Mouse (Mus musculus): ENCODE data around the gene Adgrg3.
A peak's percentile ranks its signal among the peaks of the same experiment; 100 is the strongest.

The Adgrg3 gene

DNA sequence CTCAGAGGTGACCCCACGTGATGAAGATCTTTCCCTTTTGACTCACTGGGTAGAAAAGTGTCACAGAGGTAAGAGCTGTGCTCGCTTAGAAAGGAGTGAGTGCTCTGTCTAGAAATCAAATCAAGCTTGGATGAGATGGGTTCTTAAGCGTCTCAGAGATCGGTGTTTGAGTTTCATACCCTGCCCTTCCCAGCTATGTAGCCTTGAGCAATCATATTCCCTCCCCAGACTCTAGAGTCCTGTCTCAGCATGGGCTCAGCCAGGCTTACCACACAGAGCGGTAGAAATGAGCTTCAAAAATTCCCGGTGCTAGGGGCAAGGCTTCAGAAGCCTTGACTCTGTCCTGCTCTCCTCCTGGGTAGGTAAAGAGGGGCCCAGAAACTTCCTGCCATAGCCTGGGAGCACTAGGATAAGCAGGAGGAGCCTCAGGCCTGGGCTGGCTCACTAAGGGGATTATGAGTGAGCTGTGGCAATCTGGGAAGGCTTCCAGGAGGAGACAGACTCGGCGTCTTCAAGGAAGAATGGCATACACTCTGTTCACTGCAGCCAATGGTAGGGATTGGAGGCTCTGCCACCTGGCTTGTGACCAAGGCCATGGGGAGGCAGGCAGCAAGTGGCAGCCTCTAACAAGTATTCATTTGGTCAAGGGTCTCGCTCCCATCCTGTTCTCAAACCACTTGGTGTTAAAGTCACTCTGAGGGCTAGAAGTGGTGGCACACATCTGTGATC is 24.3 kb upstream of the Adgrg3 start:
- DNase-seq (ENCODE audit: low read depth, low spot score): no peak

DNA sequence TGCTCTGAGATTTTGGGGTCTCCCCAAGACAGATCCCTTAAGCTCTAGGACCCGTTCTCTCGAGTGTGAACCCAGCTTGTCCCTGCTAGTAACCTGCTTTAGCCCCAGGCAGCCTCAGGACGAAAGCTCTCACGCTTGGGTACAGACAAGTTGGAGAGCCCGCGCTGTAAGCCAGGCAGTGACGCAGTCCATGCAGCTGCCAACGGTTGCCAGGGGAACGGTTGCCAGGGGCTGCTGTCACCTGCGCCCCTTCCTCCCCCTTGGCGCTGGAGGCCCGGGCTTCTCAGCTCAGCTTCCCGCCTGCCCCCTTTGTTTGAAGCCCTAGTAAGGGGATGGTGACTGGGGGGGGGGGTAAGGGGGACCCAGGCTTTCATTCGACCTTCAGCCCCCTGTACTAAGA is 23.5 kb upstream of the Adgrg3 start:
- DNase-seq (ENCODE audit: low read depth, low spot score): no peak

DNA sequence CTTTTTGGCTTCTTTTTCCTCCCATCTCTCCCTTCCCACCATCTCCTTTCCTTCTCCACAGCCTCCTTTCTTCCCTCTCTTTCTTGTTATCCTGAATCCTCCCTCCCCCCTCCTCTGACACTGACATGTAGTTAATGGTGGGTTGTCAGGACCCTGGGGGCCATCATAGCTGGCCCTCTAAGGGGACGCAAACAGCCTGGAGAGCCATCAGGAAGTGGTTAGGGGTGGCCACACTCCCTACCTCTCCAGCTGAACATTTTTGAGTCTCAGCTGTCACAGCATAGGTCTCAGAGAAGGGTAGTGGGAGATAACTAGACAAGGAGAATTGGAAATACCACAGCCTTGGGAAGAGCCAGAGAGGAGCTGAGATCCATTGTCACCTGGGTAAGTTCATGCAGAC is 23.0 kb upstream of the Adgrg3 start:
- no peak for DNase-seq (ENCODE audit: low read depth, low spot score)

DNA sequence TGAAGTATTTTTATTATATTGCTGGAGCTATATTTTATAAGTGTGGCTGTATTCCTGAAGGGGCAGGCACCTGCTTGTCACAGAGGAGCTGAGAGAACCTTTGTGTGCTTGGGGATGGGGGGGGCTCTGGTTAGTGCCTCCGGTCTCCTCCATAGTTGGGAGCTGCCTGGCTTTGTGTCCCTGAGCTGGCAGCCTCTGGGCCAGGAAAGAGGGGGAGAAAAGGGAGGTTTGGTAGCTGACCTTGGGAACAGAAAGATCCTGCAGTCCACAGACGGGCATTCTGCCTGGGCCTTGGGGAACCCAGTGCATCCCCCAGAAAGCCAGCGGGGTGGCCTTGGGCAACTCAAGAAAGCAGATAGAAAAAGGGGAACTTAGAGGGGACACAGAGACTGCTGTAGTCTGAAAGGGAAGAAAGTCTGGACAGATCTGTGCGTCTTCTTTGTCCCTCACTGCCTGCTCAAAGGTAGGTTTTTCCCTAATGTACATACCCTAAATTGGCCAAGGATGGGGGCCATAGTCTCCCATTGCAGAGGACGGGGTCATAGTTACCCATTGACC is 22.1 kb upstream of the Adgrg3 start:
- no peak for DNase-seq (ENCODE audit: low read depth, low spot score)

DNA sequence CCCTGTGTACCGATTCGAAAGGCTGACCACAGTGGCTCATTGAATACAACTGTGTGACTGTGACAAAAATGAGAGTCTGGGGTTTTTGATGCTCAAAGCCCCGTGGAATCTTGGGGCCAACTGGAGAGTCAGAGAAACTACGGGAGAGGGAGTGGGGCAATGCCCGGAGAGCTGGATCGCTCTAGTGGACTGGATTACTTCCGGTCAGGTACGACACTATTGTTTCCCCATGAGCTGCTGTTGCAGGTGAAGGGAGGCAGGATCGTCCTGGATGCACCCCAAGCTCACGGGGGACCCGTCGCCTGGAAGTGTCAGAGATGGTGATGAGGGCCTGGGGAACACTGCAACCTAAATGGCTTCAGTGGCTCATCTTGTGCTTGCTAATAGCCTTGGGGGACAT is 21.5 kb upstream of the Adgrg3 start:
- DNase-seq (ENCODE audit: low read depth, low spot score): no peak

DNA sequence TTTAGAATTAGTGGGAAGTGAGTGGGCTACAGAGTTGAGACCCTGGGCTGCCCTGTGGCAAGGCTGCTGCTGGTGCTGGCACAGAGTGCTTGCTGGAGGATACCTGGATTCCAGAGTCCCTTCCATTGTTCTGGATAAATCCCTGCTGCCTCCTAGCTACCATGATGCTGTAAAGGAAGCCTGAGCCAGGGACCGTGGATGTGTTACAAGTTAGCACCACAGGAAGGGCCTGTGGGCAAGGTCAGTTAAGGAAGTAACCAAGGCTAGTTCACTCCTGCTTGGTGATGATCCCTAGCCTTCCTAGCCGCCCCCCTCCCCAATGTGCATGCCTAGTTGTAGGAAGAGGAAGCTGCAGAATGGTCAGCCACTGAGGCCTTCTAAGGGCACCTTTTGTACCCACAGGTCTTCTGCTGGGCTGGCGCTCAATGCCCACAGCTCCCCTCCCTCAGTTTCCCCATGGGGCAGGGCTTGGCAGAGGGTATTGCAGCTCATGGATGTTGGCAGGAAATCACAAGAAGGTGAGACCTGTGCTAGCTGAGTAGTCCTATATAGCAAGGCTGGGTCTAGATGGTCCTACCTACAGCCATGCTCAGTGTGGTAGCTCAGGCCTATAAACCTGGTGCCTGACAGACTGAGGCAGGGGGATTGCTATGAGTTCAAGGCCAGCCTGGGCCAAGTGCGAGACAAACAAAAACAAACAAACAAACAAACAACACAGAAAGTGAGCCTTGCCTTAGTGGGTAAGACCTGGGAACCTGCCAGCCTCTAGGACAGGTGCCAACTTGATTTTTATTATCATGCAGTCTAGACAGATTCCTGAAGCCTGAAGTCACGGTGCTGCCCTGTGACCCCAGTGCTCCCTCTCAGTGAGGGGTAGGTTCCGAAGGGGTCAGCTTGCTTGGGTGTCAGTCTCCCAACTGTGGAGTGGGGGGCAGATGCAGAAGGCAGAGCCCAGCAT is 20.3 kb upstream of the Adgrg3 start:
- DNase-seq (ENCODE audit: low read depth, low spot score): peak; percentile 17

DNA sequence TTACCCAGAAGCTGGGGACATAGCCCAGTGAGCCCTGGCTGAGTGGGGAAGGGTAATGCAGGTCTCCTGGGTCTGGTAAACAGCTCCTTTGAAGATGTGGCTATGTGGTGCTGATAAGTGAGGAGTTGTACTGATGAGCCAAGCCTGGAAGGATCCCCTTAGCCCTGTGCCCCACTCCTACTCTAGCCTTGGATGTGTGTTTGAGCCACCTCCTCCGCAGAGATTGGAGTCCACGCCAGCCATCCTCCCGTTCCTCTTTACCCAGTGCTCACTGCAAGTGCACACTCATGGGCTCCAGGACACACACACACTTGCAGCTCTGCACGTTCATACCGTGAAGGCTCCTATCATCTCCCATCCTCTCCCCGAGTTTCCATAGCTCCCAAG is 19.6 kb upstream of the Adgrg3 start:
- no peak for DNase-seq (ENCODE audit: low read depth, low spot score)

DNA sequence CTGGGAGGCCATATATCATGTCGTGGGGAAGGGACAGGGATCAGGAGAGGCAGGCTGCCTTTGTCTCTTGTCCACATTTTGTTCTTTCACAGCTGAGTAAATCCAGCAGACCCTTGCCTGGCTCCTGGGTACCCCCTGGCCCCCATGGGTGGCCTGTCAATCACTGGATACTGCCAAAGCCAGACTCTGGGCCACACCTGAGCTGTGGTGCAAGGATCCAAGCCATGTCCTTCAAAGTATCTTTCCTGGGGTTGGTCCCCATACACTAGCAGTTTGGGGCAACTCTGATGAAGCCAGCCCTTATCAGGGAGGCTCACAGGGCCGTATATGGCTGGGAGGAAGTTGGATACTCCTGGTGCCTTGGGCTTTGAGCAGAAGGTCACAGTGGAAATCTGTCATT is 19.1 kb upstream of the Adgrg3 start:
- DNase-seq (ENCODE audit: low read depth, low spot score): no peak

DNA sequence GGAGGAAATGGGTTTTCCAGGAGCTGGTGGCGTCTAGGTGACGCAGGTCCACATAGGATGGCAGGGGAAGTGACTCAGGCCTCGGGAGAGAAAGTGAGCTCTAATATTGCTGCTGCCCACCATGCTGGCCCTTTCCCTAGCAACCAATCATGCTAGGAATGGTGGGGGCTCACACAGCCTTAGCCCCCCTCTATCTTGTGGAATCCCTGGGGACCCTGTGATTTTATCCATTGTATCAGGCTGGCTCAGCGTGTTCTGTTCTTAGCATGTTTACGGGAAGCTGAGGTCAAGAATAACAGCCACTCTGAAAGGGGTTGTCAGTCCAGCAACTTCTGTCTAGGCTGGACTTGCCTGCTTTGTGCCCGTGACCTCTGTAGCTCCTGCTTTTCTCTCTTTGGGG is 18.5 kb upstream of the Adgrg3 start:
- DNase-seq (ENCODE audit: low read depth, low spot score): no peak

DNA sequence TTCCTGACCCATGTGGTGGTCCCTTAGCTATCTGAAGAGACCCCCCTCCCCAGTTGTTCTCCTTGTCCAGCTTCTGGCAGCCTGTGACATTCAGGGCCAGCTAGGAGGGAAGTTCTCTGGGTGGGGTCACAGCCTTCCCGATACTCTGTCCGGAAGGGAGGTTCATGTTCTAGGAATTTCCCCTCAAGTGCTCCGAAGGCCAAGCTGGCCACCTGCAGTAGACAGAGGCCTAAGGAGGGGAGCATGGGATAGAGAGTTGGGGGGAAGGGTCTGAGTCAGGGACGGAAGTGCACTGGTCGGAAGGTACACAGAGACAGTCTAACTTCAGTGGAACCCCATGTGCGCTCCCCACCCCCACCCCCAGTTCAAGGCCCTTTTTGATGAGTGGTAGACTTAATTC is 17.5 kb upstream of the Adgrg3 start:
- DNase-seq (ENCODE audit: low read depth, low spot score): no peak

DNA sequence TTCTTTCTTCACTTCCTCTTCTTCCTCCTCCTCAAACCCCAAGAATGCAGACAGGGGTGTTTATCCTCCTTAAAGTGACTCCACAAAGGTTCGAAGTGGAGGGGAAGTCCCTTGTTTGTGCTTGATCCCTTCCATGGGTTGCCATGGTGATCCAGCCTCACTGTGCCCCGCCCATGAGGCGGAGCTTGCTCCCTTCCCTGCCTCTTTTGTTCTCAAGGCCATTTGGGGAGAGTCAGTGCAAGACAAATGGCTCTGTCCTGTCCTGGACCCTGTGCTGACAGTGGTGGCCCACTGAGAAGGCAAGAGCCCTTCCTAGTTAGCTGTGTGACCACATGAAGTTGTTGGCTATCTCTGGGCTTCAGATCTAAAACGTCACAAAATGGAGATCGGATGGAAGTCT is 16.8 kb upstream of the Adgrg3 start:
- DNase-seq (ENCODE audit: low read depth, low spot score): peak; percentile 67

DNA sequence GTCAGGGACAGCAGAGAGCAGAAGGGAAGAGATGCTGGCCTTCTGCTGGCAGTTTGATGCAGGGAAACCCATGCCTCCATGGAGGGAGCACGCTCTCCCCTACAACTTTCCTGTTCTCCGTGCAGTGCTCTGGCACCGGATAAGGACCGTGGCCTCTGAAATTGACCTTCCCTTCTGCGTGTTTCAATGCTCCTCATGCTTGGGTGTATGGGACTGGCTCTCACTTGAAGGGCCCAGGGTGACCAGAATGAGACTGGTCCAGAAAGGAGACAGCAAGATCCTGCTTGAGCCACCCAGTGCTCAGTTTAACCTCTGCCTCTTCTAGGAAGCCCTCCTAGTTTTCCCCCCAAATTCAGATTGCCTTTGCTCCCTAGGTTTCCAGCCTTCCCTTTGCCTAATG is 16.3 kb upstream of the Adgrg3 start:
- no peak for DNase-seq (ENCODE audit: low read depth, low spot score)

DNA sequence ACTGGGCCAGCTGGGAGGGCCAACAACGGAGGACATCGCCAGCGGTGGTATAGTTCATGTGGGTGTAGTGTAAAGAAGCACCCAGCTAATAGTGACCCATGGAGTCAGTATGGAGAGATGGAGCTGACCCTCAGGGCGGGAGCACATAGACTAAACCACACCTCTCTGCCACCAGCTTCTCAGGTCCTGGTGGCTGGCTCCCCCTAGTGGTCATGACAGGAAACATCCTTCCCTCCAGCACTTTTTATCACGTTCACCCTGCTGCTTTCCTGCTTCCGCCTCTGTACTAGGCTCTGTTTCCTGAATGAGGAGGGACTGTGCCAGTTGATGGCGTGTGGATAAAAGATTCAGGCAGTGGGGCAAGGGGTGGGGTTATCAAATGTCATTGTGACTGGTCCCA is 15.8 kb upstream of the Adgrg3 start:
- peak; percentile 94 for DNase-seq (ENCODE audit: low read depth, low spot score)

DNA sequence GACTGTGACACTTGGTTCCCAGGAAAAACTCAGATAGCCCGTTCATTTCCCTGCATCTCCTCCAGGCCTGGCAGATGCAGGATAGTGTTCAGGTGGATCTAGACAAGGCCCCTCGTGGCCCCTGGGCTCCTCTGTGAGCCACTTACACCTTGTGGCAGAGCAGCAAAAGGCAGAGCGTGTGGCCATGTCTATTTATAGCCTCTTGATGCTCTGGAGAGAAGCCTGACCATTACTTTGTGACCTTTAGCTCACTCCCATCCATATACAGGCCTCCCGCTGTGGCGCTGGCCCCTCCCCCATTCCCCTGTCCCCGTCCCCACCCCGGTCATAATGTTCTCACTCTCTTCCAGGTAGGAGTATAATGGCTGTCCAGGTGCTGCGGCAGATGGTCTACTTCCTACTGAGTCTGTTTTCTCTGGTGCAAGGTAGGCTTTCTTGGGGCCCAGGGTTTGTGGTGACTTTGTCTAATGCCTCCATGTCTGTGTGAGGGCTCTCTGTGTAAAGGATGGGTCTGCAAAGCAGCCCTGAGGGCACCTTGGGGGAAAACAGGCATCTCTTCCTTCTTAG is 15.3 kb upstream of the Adgrg3 start:
- no peak for DNase-seq (ENCODE audit: low read depth, low spot score)

DNA sequence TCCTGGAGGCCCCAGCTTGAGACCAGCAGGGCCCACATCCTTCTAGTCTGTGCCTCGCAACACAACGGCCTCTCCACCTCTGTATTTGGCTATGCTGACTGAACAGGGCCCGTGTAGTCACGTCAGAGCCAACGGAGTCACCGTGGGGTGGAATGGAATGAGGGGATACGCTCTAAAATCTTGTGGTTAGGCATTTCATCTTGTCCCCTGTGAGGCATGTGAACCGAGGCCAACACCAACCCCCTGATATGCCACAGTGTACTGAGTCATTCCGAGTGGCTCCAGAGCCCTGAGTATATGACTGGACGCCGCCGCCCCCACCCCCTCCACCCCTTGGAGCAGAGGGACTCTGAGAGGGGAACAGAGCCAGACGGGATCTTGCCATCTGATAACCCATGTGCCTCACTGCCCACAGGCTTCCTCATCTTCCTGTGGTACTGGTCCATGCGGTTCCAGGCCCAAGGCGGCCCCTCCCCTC is 5.0 kb upstream of the Adgrg3 start:
- peak; percentile 93 for DNase-seq (ENCODE audit: low read depth, low spot score)

DNA sequence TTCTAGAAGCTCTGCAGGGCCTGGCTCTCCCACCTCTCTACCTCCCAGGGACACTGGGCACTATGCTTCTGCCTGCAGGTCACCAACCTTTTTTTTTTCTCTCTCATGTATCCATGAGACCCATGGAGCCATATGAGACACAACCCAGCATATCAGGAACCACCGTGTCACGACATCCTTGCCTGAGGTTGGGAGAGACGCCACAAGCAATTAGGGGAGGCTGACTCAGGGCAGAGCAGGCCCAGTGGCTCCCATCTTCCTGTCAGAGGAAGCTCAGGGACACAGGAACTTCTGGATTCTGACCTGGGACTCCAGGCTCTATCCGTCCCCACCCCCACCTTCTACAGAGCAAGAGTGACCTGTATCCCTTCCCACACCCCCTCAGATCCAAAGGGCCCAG is 1.6 kb upstream of the Adgrg3 start:
- peak; percentile 42 for DNase-seq (ENCODE audit: low read depth, low spot score)

DNA sequence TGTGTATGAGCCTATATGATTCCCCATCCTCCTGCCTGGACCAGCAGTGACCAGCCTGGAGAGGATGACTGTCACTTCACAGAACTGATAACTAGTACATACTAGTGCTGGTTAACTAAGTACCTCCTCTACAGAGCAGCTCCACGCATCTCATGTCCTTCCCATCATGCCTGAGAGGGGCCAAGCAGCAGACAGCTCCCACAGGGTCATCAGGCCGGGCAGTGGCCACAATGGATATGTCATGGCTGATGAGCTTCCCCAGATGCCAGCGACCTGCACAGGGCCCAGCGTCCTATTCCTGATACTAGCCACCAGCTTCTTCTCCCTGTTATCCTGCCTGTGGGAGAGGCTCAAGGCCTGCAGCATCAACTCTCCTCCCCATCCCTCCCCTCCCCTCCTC is 808 bp upstream of the Adgrg3 start:
- DNase-seq (ENCODE audit: low read depth, low spot score): no peak

DNA sequence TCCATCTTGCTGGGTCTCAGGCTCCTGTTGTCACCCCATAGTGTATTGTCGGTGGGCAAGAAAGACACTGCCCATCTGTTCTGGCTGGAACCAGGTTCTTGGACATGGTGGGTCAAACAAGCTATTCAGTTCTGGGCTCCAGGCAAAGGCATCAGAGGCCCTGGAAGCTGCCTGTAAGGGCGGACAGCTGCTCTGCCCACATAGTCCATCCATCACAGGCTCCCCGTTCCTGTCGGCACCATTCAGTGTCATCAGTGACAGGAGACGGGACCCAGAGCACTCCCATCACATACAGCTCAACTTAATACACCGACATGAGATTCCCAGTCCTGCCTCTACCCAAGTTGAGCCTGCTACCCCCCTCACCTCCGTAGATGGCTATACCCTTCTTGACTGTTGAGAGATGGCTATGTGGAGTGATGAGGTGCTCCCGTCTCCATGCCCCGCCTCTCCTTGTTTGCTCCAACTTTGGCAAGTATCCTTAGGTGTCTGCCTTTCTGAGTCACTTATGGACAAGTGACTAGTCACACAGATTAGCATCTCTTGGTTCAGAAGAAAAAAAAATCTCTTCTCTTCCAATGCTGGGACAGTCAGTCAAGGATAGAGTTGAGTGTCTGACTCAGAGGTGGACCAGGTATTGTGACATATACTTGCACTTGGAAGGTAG is 610 bp downstream of the Adgrg3 start:
- DNase-seq (ENCODE audit: low read depth, low spot score): peak; percentile 54

DNA sequence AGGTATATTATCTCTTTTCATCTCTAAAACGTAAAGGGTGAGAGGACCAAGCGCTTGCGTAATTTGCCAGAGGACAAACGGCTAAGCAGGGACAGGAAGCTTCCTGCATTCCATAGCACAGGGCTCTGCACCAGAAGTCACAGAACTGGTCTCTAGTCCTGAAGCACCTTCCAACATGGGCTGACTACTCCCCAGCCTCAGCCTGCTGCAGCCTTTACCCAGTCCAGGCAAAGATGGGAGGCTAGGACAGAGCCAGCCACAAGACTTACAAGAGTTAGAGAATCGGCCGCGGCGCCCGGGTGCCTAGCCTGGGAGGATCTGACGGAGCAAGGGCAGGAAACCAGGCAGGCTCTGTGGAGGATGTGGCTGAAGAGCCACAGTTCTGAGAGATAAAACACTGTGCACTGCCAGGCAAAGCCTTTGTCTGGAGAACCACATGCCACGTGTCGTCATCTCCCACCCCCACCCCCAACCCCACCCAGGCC is 2.8 kb downstream of the Adgrg3 start:
- DNase-seq (ENCODE audit: low read depth, low spot score): no peak

DNA sequence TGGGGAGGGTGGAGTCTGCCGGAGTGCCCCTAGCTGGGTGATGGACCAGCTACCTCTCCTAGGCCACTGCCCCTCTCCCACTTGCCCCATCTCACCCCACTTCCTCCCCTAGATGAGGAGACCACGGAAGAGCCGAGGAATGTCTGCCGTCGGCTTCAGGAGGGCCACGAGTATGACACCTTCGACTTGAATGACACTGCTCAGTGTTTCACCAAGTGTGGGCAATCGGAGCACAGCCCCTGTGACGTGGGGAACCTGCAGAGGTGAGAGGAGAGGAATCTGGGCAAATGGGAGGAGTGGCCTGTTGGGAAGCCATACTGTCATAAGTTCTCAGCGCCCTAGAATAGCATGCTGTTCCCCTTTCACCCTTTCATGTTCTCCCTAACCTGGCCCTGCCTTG is 3.3 kb downstream of the Adgrg3 start:
- no peak for DNase-seq (ENCODE audit: low read depth, low spot score)

DNA sequence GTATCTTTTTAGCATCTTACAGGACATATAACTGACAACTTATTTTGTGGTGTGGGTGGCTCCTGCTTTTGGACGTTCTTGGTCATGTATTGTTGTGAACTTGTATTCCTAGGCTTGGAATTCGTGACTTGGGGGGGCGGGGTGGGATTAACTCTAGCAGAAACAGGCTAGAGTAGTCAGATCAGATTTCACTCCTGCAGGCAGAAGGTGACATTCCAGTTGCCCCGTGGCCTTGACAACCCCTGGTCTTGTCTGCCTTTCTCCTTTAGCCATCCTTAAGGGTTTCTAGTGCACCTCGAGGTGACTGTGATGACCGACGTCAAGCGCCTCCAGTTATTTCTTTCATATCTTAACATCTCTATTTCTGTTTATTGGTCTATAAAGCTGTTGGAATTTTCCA is 5.7 kb downstream of the Adgrg3 start:
- no peak for DNase-seq (ENCODE audit: low read depth, low spot score)

DNA sequence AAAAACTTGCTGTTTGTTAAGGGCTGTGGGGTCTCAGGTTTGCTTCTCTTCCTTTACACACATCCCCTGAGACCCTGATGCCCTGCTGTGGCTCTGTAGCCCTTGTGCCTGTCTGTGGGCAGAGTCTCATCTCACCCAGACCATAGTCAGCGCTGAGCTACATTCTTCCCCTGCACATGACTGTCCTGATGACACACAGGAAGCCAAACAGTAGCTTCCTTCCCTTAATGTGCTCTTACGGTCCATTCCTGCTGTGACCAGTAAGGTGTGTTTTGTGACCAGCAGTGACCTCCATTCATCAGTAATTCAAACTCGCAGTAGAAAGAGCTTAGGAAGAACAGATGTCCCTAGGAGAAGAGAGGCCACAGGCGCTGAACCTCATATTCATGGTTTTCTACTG is 6.9 kb downstream of the Adgrg3 start:
- no peak for DNase-seq (ENCODE audit: low read depth, low spot score)

Measured in 3T3-L1 (cell line).